Mouse (Mus musculus): ENCODE data around the gene Fahd1.

Fahd1 gene

GRCm38 (mm10) chr17:24884391-24884790, 34.2 kb upstream of the Fahd1 start:
- no peak for DNase-seq

GRCm38 (mm10) chr17:24881738-24882440, 31.7 kb upstream of the Fahd1 start:
- DNase-seq, result no peak

- DNase-seq, result no peak
These were observed 28.4 kb upstream of the Fahd1 start for GRCm38 (mm10) chr17:24878531-24878930.

GRCm38 (mm10) chr17:24878117-24878397, 27.9 kb upstream of the Fahd1 start:
- DNase-seq, result no peak

GRCm38 (mm10) chr17:24877336-24878116, 27.4 kb upstream of the Fahd1 start:
- no peak for DNase-seq

GRCm38 (mm10) chr17:24874989-24875388, 24.8 kb upstream of the Fahd1 start:
- no peak for DNase-seq

GRCm38 (mm10) chr17:24874405-24874745, 24.2 kb upstream of the Fahd1 start:
- no peak for DNase-seq

GRCm38 (mm10) chr17:24873695-24874404, 23.7 kb upstream of the Fahd1 start:
- DNase-seq, result no peak

GRCm38 (mm10) chr17:24867914-24868313, 17.8 kb upstream of the Fahd1 start:
- no peak for DNase-seq

- DNase-seq, result no peak
These were observed 15.6 kb upstream of the Fahd1 start, which contains the start of gene Igfals for GRCm38 (mm10) chr17:24865776-24866175. TSS of gene Igfals (plus strand) at chr17:24865997.

GRCm38 (mm10) chr17:24861785-24862184, 11.6 kb upstream of the Fahd1 start:
- no peak for DNase-seq

GRCm38 (mm10) chr17:24860076-24860475, 9.9 kb upstream of the Fahd1 start:
- no peak for DNase-seq

GRCm38 (mm10) chr17:24858967-24859366, 8.8 kb upstream of the Fahd1 start:
- no peak for DNase-seq

GRCm38 (mm10) chr17:24857831-24858470, 7.8 kb upstream of the Fahd1 start:
- DNase-seq, result no peak

- DNase-seq, result no peak
These were observed 6.4 kb upstream of the Fahd1 start for GRCm38 (mm10) chr17:24856589-24856988.

- no peak for DNase-seq
These were observed 5.8 kb upstream of the Fahd1 start for GRCm38 (mm10) chr17:24855838-24856464.

GRCm38 (mm10) chr17:24851381-24852125, 1.4 kb upstream of the Fahd1 start:
- no peak for DNase-seq

- DNase-seq, result no peak
These were observed 586 bp upstream of the Fahd1 start for GRCm38 (mm10) chr17:24850773-24851127.

GRCm38 (mm10) chr17:24849733-24850064, 465 bp downstream of the Fahd1 start:
- DNase-seq, result no peak

GRCm38 (mm10) chr17:24848600-24849031, 1.5 kb downstream of the Fahd1 start:
- DNase-seq, result no peak

GRCm38 (mm10) chr17:24847386-24847785, 2.8 kb downstream of the Fahd1 start:
- DNase-seq, result no peak

GRCm38 (mm10) chr17:24844525-24844924, 5.6 kb downstream of the Fahd1 start:
- no peak for DNase-seq
